Mouse (Mus musculus) heart, embryonic 12.5 days (tissue): Measurements from ENCODE around the gene Lcn2. TPM values are rescaled to one million over a fixed set of nuclear protein-coding genes. Genes with fewer than 3 reads are reported as not detected.

Source experiments
- ATAC-seq: fragments of 200-750 bp; cut with Nextera tagmentation; 2 replicates; pipeline ENCODE4 v1.8.0; 2017; ENCODE audit warnings: moderate TSS enrichment, moderate library complexity; ENCODE audit not compliant: insufficient number of reproducible peaks, low FRiP score
- H3K27ac ChIP-seq: fragments of 300-500 bp; sonication (generic); 2 replicates; pipeline ENCODE4 v1.5.1; 2016; ENCODE audit warnings: mild to moderate bottlenecking, moderate library complexity; ENCODE audit not compliant: poor library complexity, severe bottlenecking
- H3K27me3 ChIP-seq: fragments of 300-500 bp; sonication (generic); replicated peaks from 2 replicates; pipeline ENCODE4 v1.6.1; 2016; ENCODE audit warnings: mild to moderate bottlenecking, moderate library complexity
- H3K36me3 ChIP-seq: fragments of 300-500 bp; sonication (generic); 2 replicates; pipeline ENCODE4 v1.6.1; 2016; ENCODE audit warnings: mild to moderate bottlenecking, moderate library complexity
- H3K4me1 ChIP-seq: fragments of 300-500 bp; sonication (generic); replicated peaks from 2 replicates; pipeline ENCODE4 v1.6.1; 2016; ENCODE audit warnings: mild to moderate bottlenecking
- H3K4me2 ChIP-seq: fragments of 300-500 bp; sonication (generic); 2 replicates; pipeline ENCODE4 v1.6.1; 2016; ENCODE audit warnings: mild to moderate bottlenecking, moderate library complexity
- H3K4me3 ChIP-seq: fragments of 300-500 bp; sonication (generic); 2 replicates; pipeline ENCODE4 v1.5.1; 2016; ENCODE audit warnings: mild to moderate bottlenecking
- H3K9ac ChIP-seq: fragments of 300-500 bp; sonication (generic); 2 replicates; pipeline ENCODE4 v1.6.1; 2016; ENCODE audit warnings: mild to moderate bottlenecking, moderate library complexity
- H3K9me3 ChIP-seq: fragments of 300-500 bp; sonication (generic); replicated peaks from 2 replicates; pipeline ENCODE4 v1.6.1; 2016; ENCODE audit warnings: mild to moderate bottlenecking, moderate library complexity
- WGBS: fragments of 180-500 bp; shearing (Covaris S2); methylation state at CpG from one replicate; pipeline ENCODE4 v1.1.7; 2016; 5-methylcytosine and 5-hydroxymethylcytosine counted together
- polyA plus RNA-seq: library from polyadenylated mRNA; unstranded; fragments of >200 nt; fragmentation: Nextera tagmentation; extraction: Ambion mirVana; gene quantifications from 2 replicates; pipeline ENCODE4 v1.2.1, GENCODE M21; 2016

Gene Lcn2
- polyA plus RNA-seq, 1 experiment from 2014 or later: 0.38 TPM

- no peak overlapping the region for H3K27ac ChIP-seq
- H3K9ac ChIP-seq: no peak overlapping the region
- H3K36me3 ChIP-seq: no peaks in the 10 kb centered on the region
- peaks cover 5% of the 10 kb centered on the region; the same call in 1 of the 2 replicates for H3K27me3 ChIP-seq
- ATAC-seq: no peak
- 73% methylated on average over 8 of the region's 8 CpGs for WGBS
- peaks cover 4% of the 10 kb centered on the region; the same call in 1 of the 2 replicates for H3K4me1 ChIP-seq
- H3K4me2 ChIP-seq: no peak overlapping the region
- H3K9me3 ChIP-seq: no peaks in the 10 kb centered on the region
- H3K4me3 ChIP-seq: no peak overlapping the region
Observed at GRCm38 (mm10) chr2:32390871-32391270, 2.8 kb upstream of the Lcn2 start.

- no peak overlapping the region for H3K9ac ChIP-seq
- ATAC-seq: no peak
- H3K36me3 ChIP-seq: no peaks in the 10 kb centered on the region
- H3K9me3 ChIP-seq: no peaks in the 10 kb centered on the region
- H3K4me2 ChIP-seq: no peak overlapping the region
- H3K27me3 ChIP-seq: peaks cover 14% of the 10 kb centered on the region
- no peaks in the 10 kb centered on the region for H3K4me1 ChIP-seq
- no peak overlapping the region for H3K27ac ChIP-seq
- H3K4me3 ChIP-seq: no peak overlapping the region
- 79% methylated on average over 2 of the region's 2 CpGs for WGBS
Observed at GRCm38 (mm10) chr2:32389157-32389556, 1.1 kb upstream of the Lcn2 start.

- no peak overlapping the region for H3K27ac ChIP-seq
- no peak overlapping the region for H3K9ac ChIP-seq
- 75% methylated on average over 2 of the region's 2 CpGs for WGBS
- peaks cover 27% of the 10 kb centered on the region for H3K27me3 ChIP-seq
- no peak overlapping the region for H3K4me2 ChIP-seq
- ATAC-seq: no peak
- H3K4me1 ChIP-seq: peaks cover 4% of the 10 kb centered on the region
- no peaks in the 10 kb centered on the region for H3K9me3 ChIP-seq
- no peak overlapping the region for H3K4me3 ChIP-seq
- peaks cover 21% of the 10 kb centered on the region for H3K36me3 ChIP-seq
Observed at GRCm38 (mm10) chr2:32382689-32383088, 5.4 kb downstream of the Lcn2 start.

GRCm38 (mm10) chr2:32381775-32382223, 6.3 kb downstream of the Lcn2 start, which contains the start of gene 1110008P14Rik:
Gene 1110008P14Rik, minus strand, starts transcription at chr2:32381938.
- ATAC-seq: peak; percentile 95
- peak within 1 kb of the TSS; percentile 95 for H3K4me2 ChIP-seq
- no peak within 1 kb of the TSS for H3K27ac ChIP-seq
- H3K9me3 ChIP-seq: no peaks in the 10 kb centered on the region
- H3K4me3 ChIP-seq: peak within 1 kb of the TSS; percentile 72
- peak within 1 kb of the TSS; percentile 73 for H3K9ac ChIP-seq
- peaks cover 4% of the 10 kb centered on the region for H3K4me1 ChIP-seq
- under 1% methylated on average over 43 of the region's 47 CpGs for WGBS
- H3K27me3 ChIP-seq: peaks cover 27% of the 10 kb centered on the region
- H3K36me3 ChIP-seq: peaks cover 30% of the 10 kb centered on the region

- 1% methylated on average over 27 of the region's 27 CpGs for WGBS
- peak; percentile 47 for ATAC-seq
- H3K36me3 ChIP-seq: peaks cover 35% of the 10 kb centered on the region
- peak overlapping the region; percentile 95 for H3K4me2 ChIP-seq
- peaks cover 25% of the 10 kb centered on the region for H3K27me3 ChIP-seq
- H3K27ac ChIP-seq: no peak overlapping the region
- H3K9me3 ChIP-seq: no peaks in the 10 kb centered on the region
- peaks cover 6% of the 10 kb centered on the region for H3K4me1 ChIP-seq
- H3K9ac ChIP-seq: peak overlapping the region; percentile 73
- peak overlapping the region; percentile 72 for H3K4me3 ChIP-seq
Observed at GRCm38 (mm10) chr2:32381141-32381774, 6.8 kb downstream of the Lcn2 start.

GRCm38 (mm10) chr2:32380001-32380500, 8.0 kb downstream of the Lcn2 start:
- H3K4me2 ChIP-seq: no peak overlapping the region
- H3K27me3 ChIP-seq: peaks cover 20% of the 10 kb centered on the region
- no peak overlapping the region for H3K27ac ChIP-seq
- H3K9me3 ChIP-seq: no peaks in the 10 kb centered on the region
- H3K4me1 ChIP-seq: peaks cover 18% of the 10 kb centered on the region
- H3K9ac ChIP-seq: no peak overlapping the region
- peaks cover 47% of the 10 kb centered on the region for H3K36me3 ChIP-seq
- no peak for ATAC-seq
- H3K4me3 ChIP-seq: no peak overlapping the region
- WGBS: 89% methylated on average over 7 of the region's 7 CpGs

GRCm38 (mm10) chr2:32376963-32377362, 11.1 kb downstream of the Lcn2 start:
- Histone ChIP-seq H3K27me3 (no peaks in the 10 kb centered on the region), H3K27ac (no peak overlapping the region), H3K4me1 (peaks cover 22% of the 10 kb centered on the region), H3K9me3 (no peaks in the 10 kb centered on the region), H3K4me3 (no peak overlapping the region), H3K4me2 (no peak overlapping the region), H3K9ac (no peak overlapping the region), H3K36me3 (peaks cover 72% of the 10 kb centered on the region)
- 89% methylated on average over 10 of the region's 10 CpGs for WGBS
- ATAC-seq: no peak

- no peaks in the 10 kb centered on the region for H3K27me3 ChIP-seq
- H3K9ac ChIP-seq: no peak overlapping the region
- 63% methylated on average over 13 of the region's 13 CpGs for WGBS
- no peak for ATAC-seq
- peaks cover 18% of the 10 kb centered on the region for H3K4me1 ChIP-seq
- peaks cover 88% of the 10 kb centered on the region for H3K36me3 ChIP-seq
- H3K9me3 ChIP-seq: no peaks in the 10 kb centered on the region
- H3K27ac ChIP-seq: no peak overlapping the region
- peak overlapping the region; percentile 8; the same call in 1 of the 2 replicates for H3K4me2 ChIP-seq
- no peak overlapping the region for H3K4me3 ChIP-seq
Observed at GRCm38 (mm10) chr2:32375317-32375940, 12.6 kb downstream of the Lcn2 start.

- no peak overlapping the region for H3K9ac ChIP-seq
- no peak overlapping the region for H3K4me3 ChIP-seq
- H3K36me3 ChIP-seq: peaks cover 94% of the 10 kb centered on the region
- no peak for ATAC-seq
- H3K27ac ChIP-seq: no peak overlapping the region
- H3K4me2 ChIP-seq: no peak overlapping the region
- H3K27me3 ChIP-seq: no peaks in the 10 kb centered on the region
- peaks cover 18% of the 10 kb centered on the region for H3K4me1 ChIP-seq
- 81% methylated on average over 10 of the region's 10 CpGs for WGBS
- no peaks in the 10 kb centered on the region for H3K9me3 ChIP-seq
Observed at GRCm38 (mm10) chr2:32374191-32374590, 13.9 kb downstream of the Lcn2 start.

- H3K9me3 ChIP-seq: no peaks in the 10 kb centered on the region
- 90% methylated on average over 5 of the region's 5 CpGs for WGBS
- no peak for ATAC-seq
Observed at GRCm38 (mm10) chr2:32367315-32367714, 20.7 kb downstream of the Lcn2 start.

GRCm38 (mm10) chr2:32364121-32364520, 23.9 kb downstream of the Lcn2 start:
- WGBS: 77% methylated on average over 8 of the region's 8 CpGs
- ATAC-seq: no peak
- no peaks in the 10 kb centered on the region for H3K9me3 ChIP-seq
- peaks cover 22% of the 10 kb centered on the region for H3K4me1 ChIP-seq
- H3K9ac ChIP-seq: peak overlapping the region; percentile 76; the same call in 1 of the 2 replicates
- H3K4me2 ChIP-seq: peak overlapping the region; percentile 90
- H3K27ac ChIP-seq: no peak overlapping the region
- peaks cover 43% of the 10 kb centered on the region for H3K36me3 ChIP-seq
- peak overlapping the region; percentile 83 for H3K4me3 ChIP-seq
- H3K27me3 ChIP-seq: no peaks in the 10 kb centered on the region

More at GRCm38 (mm10) chr2:32367315-32367714, 20.7 kb downstream of the Lcn2 start:
- H3K9ac ChIP-seq: no peak overlapping the region
- no peak overlapping the region for H3K27ac ChIP-seq
- H3K36me3 ChIP-seq: peaks cover 75% of the 10 kb centered on the region
- no peak overlapping the region for H3K4me3 ChIP-seq
- H3K4me1 ChIP-seq: peaks cover 10% of the 10 kb centered on the region
- no peak overlapping the region for H3K4me2 ChIP-seq
- H3K27me3 ChIP-seq: no peaks in the 10 kb centered on the region
